In the genomic region with DNA sequence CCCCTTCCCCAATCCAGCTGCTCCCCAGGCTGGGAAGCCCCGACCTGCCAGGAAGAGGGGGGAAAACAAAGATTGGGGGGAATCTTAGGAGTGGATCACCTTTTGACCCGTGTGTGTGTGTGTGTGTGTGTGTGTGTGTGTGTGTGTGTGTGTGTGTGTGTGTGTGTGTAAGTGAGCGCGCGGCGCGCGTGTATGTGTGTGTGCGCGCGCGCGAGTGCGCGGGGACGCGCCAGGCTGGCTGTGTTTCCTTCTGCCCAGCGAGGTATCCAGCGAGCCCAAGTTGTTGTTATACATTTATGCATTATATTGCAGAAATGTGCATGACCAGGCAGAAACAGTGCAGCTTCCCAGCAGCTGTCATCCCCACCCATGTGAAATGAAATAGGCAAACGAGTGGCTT, we compare ENCODE assay signal across 8 mouse cellular contexts. TPM values are rescaled to one million over a fixed set of nuclear protein-coding genes. Genes with fewer than 3 reads are reported as not detected.
DNase-seq lines count a peak whose midpoint lies in the region; ATAC-seq and TF ChIP-seq lines count a peak whose summit lies in the region.

No protein-coding gene starts in this region.

- H3K4me3 ChIP-seq in ES-Bruce4 (ENCODE audit: low read depth, low read length), result peak overlapping the region; percentile 61
- peak overlapping the region; percentile 87 for H3K4me3 ChIP-seq in embryonic facial prominence, embryonic 12.5 days
- H3K4me3 ChIP-seq in intestine, embryonic 16.5 days (ENCODE audit: low read length), result peak overlapping the region; percentile 92
- H3K4me3 ChIP-seq in midbrain, embryonic 14.5 days (replicated peaks; ENCODE audit: low read depth, low read length), result peak overlapping the region; percentile 88

- H3K4me2 ChIP-seq in embryonic facial prominence, embryonic 12.5 days (replicated peaks), result peak overlapping the region; percentile 82
- H3K4me2 ChIP-seq in intestine, embryonic 16.5 days (ENCODE audit: low read depth, low read length), result peak overlapping the region; percentile 89
- peak overlapping the region; percentile 82 for H3K4me2 ChIP-seq in midbrain, embryonic 14.5 days (ENCODE audit: low read length)

- no peaks in the 10 kb centered on the region for H3K4me1 ChIP-seq in ES-Bruce4 (ENCODE audit: control insufficient read depth, insufficient read depth, low read length)
- H3K4me1 ChIP-seq in embryonic facial prominence, embryonic 12.5 days, result no peaks in the 10 kb centered on the region
- H3K4me1 ChIP-seq in intestine, embryonic 16.5 days (ENCODE audit: control insufficient read depth, insufficient read depth, low read length), result peaks cover 13% of the 10 kb centered on the region
- H3K4me1 ChIP-seq in midbrain, embryonic 14.5 days (ENCODE audit: control insufficient read depth, insufficient read depth, low read length), result 0 out of 2 replicates have a peak, but pooled peaks cover 3% of the 10 kb centered on the region

- H3K9me3 ChIP-seq in ES-Bruce4 (replicated peaks; ENCODE audit: control insufficient read depth, insufficient read depth, low read length, poor library complexity, severe bottlenecking), result no peaks in the 10 kb centered on the region; the same call in 1 of the 2 replicates
- H3K9me3 ChIP-seq in embryonic facial prominence, embryonic 12.5 days, result no peaks in the 10 kb centered on the region
- H3K9me3 ChIP-seq in intestine, embryonic 16.5 days (ENCODE audit: control insufficient read depth, low read length), result no peaks in the 10 kb centered on the region
- H3K9me3 ChIP-seq in midbrain, embryonic 14.5 days (ENCODE audit: control insufficient read depth, low read length), result no peaks in the 10 kb centered on the region

- H3K27me3 ChIP-seq in ES-Bruce4 (ENCODE audit: control insufficient read depth, insufficient read depth, low read length, poor library complexity, severe bottlenecking), result peaks cover 13% of the 10 kb centered on the region
- H3K27me3 ChIP-seq in embryonic facial prominence, embryonic 12.5 days, result no peaks in the 10 kb centered on the region
- H3K27me3 ChIP-seq in intestine, embryonic 16.5 days (replicated peaks; ENCODE audit: control insufficient read depth, insufficient read depth, low read length), result no peaks in the 10 kb centered on the region
- H3K27me3 ChIP-seq in midbrain, embryonic 14.5 days (ENCODE audit: control insufficient read depth, insufficient read depth, low read length), result no peaks in the 10 kb centered on the region

- WGBS in embryonic facial prominence, embryonic 12.5 days, result 0% methylated on average over 4 of the region's 20 CpGs
- 1% methylated on average over 16 of the region's 20 CpGs for WGBS in intestine, embryonic 16.5 days
- WGBS in midbrain, embryonic 14.5 days, result 1% methylated on average over 20 of the region's 20 CpGs

- ATAC-seq in embryonic facial prominence, embryonic 12.5 days (ENCODE audit: insufficient number of reproducible peaks, insufficient read depth, low FRiP score, low TSS enrichment), result no peak
- no peak for ATAC-seq in intestine, embryonic 16.5 days
- ATAC-seq in midbrain, embryonic 14.5 days (ENCODE audit: low FRiP score, low TSS enrichment), result no peak

- peak overlapping the region; percentile 85 for H3K9ac ChIP-seq in ES-Bruce4 (ENCODE audit: low read depth, poor library complexity, severe bottlenecking)
- H3K9ac ChIP-seq in embryonic facial prominence, embryonic 12.5 days, result peak overlapping the region; percentile 94
- H3K9ac ChIP-seq in intestine, embryonic 16.5 days (ENCODE audit: low read depth, low read length), result peak overlapping the region; percentile 95
- H3K9ac ChIP-seq in midbrain, embryonic 14.5 days (replicated peaks; ENCODE audit: low read length), result peak overlapping the region; percentile 92

- no peak for TF ChIP-seq CTCF in ES-Bruce4 (IDR thresholded peaks at IDR 0.05; ENCODE audit: low read depth, low read length)

- TF ChIP-seq POLR2A in ES-Bruce4 (IDR thresholded peaks at IDR 0.05; ENCODE audit: insufficient read depth, low read length), result no peak

- peak; percentile 43 for DNase-seq in kidney, adult 9 months
- no peak for DNase-seq in kidney, adult 18-20 months
- DNase-seq in midbrain, embryonic 14.5 days, result peak; percentile 87
- no peak for DNase-seq in adipocyte (ENCODE audit: low spot score)
- no peak for DNase-seq in adrenal gland, postnatal 25 days

- no peaks in the 10 kb centered on the region for H3K36me3 ChIP-seq in ES-Bruce4 (ENCODE audit: control insufficient read depth, insufficient read depth, low read length, poor library complexity, severe bottlenecking)
- H3K36me3 ChIP-seq in embryonic facial prominence, embryonic 12.5 days, result no peaks in the 10 kb centered on the region
- H3K36me3 ChIP-seq in intestine, embryonic 16.5 days (ENCODE audit: control insufficient read depth, insufficient read depth, low read length), result no peaks in the 10 kb centered on the region
- H3K36me3 ChIP-seq in midbrain, embryonic 14.5 days (ENCODE audit: control insufficient read depth, insufficient read depth, low read length), result no peaks in the 10 kb centered on the region

- no peak for TF ChIP-seq EP300 in ES-Bruce4 (IDR thresholded peaks at IDR 0.05; ENCODE audit: insufficient read depth, low read depth, low read length)

- H3K27ac ChIP-seq in ES-Bruce4 (ENCODE audit: insufficient read depth, low read length), result no peak overlapping the region
- peak overlapping the region; percentile 98 for H3K27ac ChIP-seq in embryonic facial prominence, embryonic 12.5 days
- H3K27ac ChIP-seq in intestine, embryonic 16.5 days (ENCODE audit: low read length), result peak overlapping the region; percentile 71
- H3K27ac ChIP-seq in midbrain, embryonic 14.5 days (replicated peaks; ENCODE audit: low read depth, low read length), result peak overlapping the region; percentile 100

RNA-seq across cellular contexts. Expression of gene Maml3, which starts 0.3 kb away (rescaled TPM):
- 5.7 TPM in 2 replicates for polyA plus RNA-seq in ES-Bruce4 (2011; ENCODE audit: insufficient read depth, insufficient read length, low read depth, missing spikeins)
- 6.4 TPM in 2 replicates for polyA plus RNA-seq in embryonic facial prominence, embryonic 12.5 days (2016; fragmentation: Nextera tagmentation; extraction: Ambion mirVana)
- polyA plus RNA-seq in intestine, embryonic 16.5 days (2015; fragmentation: Nextera tagmentation; extraction: Ambion mirVana), result 3.6 and 4.0 TPM in 2 replicates
- 8.4 and 10.3 TPM in 2 replicates for polyA plus RNA-seq in midbrain, embryonic 14.5 days (2014; fragmentation: Nextera tagmentation; extraction: Ambion mirVana)
- 8.2 and 11.8 TPM in 2 replicates for total RNA-seq in adrenal gland, postnatal 25 days (2021)

Comparison
In these comparisons a context has a peak if more than half of its experiments do, and no peak if none do; other contexts are left out.
1. DNase-seq: peak in kidney, adult 9 months (single experiment) and midbrain, embryonic 14.5 days (single experiment); none in kidney, adult 18-20 months (single experiment), adipocyte (single experiment) and adrenal gland, postnatal 25 days (single experiment).
2. Peak in every context shown above with its lines, with median percentiles within 50 percentile points of each other: H3K4me3 ChIP-seq, H3K9ac ChIP-seq and H3K4me2 ChIP-seq.